Mouse (Mus musculus): Measurements from ENCODE around the gene Usp32.

Gene Usp32

DNA sequence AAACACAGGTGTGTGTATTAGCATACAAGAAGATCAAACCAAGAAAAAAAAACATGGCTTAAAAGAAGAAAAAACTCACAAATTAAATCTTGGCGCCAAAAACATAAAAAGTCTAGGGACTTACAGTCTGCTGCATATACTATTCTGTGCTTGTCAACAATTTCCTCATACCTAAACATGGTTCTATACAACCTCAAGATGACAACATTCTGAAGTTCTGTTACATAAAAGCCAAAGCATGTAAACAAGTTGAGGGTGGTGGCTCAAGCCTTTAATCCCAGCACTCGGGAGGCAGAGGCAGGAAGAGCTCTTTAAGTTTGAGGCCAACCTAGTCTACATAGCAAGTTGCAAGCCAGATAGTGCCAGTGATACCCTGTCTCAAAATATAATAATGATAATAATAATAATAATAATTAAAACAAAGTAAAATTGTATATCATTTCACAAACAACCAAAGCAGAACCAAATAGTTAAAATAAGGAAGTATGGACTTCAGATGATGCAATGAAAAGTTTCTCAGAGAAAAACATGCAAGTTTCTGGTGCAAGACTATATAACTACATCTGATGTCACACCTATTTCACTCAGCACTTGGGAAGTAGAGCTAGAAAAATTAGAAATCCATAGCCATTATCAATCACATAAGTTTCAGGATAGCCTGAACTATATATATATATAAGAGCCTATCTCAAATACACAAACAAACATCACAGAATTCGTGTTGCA lies 16.5 kb downstream of the Usp32 start:
- DNase-seq (ENCODE audit: low spot score): no peak

GRCm38 (mm10) chr11:85122073-85122472 lies 17.9 kb downstream of the Usp32 start:
- DNase-seq (ENCODE audit: low spot score): no peak

DNA sequence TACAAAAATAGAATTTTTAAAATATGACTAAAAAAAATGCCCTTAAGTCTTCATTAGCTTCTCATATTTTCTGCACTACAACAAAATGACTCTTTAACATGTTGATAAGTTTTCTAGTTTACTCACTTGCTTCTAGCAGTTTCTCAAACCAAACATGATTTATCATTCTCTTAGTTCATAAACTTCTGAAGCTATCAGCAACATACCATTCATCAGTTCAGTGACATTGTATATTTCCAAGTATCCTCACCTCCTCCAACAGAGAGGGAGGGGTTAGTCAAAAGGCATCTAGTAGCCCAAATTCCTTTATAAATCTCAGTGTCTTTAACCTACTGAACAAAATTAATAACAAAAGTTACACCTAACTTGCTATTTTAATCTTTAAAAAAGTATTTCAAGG lies 22.8 kb downstream of the Usp32 start:
- DNase-seq (ENCODE audit: low spot score): no peak

GRCm38 (mm10) chr11:85116084-85116844 lies 23.7 kb downstream of the Usp32 start:
- no peak for DNase-seq (ENCODE audit: low spot score)

- DNase-seq (ENCODE audit: low spot score): no peak
Measured at GRCm38 (mm10) chr11:85109957-85110356, 30.0 kb downstream of the Usp32 start.

- DNase-seq (ENCODE audit: low spot score): no peak
Measured at GRCm38 (mm10) chr11:85107217-85107616, 32.7 kb downstream of the Usp32 start.

- DNase-seq (ENCODE audit: low spot score): no peak
Measured at GRCm38 (mm10) chr11:85105836-85106235, 34.1 kb downstream of the Usp32 start.

- no peak for DNase-seq (ENCODE audit: low spot score)
Measured at GRCm38 (mm10) chr11:85103763-85104162, 36.2 kb downstream of the Usp32 start.

DNA sequence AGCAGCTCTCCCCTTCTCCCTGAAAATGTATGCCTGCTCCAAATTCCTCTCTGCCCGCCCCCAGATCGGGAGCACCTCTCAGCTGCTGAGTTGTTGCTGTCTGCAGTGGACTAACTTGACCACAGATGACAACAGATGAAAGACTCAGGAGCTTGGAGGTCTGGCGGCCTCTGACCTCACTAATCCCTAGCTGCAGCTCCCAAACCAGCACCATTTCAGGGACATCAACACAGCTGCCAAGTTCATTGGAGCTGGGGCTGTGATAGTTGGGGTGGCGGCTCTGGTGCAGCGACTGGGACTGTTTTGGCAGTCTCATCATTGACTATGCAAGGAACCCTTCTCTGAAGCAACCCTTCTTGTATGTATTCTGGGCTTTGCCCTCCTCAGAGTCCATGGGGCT lies 44.8 kb downstream of the Usp32 start:
- DNase-seq (ENCODE audit: low spot score): no peak

DNA sequence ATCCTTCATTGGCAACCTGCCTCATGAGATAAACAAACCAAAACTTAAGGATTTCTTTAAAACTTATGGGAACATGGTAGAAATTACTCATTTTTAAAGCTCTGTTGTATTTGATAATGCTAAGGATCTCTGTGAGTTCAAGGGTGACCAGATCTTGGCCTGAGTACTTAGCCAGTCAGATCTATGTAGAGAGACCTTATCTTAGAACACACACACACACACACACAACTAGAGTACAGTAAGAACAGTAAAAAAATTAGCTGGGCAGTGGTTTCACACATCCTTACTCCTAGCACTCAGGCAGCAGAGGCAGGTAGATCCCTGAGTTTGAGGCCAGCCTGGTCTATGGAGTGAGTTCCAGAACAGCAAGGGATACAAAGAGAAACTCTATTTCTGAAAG lies 53.7 kb downstream of the Usp32 start:
- DNase-seq (ENCODE audit: low spot score): no peak

GRCm38 (mm10) chr11:85067871-85068270 lies 72.1 kb downstream of the Usp32 start:
- no peak for DNase-seq (ENCODE audit: low spot score)

DNA sequence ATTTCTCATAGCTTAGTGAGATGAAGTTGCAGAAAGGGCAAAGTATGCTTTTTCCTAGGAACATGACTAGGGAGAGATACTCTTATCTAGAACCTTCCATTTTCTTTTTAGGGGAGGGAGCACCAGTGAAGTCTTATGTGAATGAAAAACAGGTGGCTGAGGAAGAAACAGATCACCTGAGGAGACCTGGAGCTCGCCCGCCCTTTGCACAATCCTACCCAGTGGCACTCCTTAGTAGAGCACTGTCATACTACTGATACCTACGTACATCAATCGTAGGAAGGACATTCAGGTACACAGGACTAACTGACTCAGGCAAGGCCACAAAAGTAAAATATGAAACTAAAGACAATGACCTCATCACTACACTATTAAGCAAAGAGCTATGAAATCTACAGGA lies 81.4 kb downstream of the Usp32 start:
- DNase-seq (ENCODE audit: low spot score): no peak

- DNase-seq (ENCODE audit: low spot score): no peak
Measured at GRCm38 (mm10) chr11:85057544-85057943, 82.4 kb downstream of the Usp32 start.

DNA sequence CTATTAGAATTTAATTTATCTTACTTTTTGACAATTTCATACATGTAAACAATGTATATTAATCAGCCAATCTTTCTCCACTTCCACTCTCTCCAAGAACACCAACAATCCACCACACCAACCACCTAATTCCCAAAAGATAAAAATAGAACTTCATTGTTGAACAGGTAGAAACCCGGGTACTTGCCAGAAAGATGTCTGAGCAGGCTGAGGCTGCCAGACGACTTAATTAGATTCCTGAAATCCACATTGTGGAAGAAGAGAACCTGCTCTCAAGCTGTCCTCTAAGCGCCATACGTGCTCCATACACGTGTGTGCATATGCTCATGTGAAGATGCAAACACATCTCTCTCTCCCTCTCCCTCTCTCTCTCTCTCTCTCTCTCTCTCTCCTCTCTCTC lies 83.1 kb downstream of the Usp32 start:
- no peak for DNase-seq (ENCODE audit: low spot score)

- DNase-seq (ENCODE audit: low spot score): no peak
Measured at GRCm38 (mm10) chr11:85055561-85055960, 84.4 kb downstream of the Usp32 start.

GRCm38 (mm10) chr11:85039256-85039655 lies 100.7 kb downstream of the Usp32 start:
- DNase-seq (ENCODE audit: low spot score): no peak

DNA sequence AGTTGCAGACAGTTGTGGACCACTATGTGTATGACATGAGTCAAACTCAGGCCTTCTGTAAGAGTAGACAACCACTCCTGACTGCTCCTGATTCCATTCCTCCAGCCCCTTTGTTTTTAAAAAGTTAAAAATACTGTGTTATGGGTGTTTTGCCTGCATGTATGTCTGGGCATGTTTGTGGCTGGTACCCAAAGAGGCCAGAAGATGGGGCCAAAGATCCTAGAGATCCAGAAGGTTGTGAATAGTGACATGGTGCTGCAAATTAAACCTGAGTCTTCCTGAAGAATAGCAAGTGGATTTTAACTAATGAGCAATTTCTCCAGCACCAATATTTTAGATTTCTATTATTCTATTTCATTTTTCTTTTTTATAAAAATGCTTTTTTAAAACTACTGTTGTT lies 126.8 kb downstream of the Usp32 start:
- DNase-seq (ENCODE audit: low spot score): no peak

DNA sequence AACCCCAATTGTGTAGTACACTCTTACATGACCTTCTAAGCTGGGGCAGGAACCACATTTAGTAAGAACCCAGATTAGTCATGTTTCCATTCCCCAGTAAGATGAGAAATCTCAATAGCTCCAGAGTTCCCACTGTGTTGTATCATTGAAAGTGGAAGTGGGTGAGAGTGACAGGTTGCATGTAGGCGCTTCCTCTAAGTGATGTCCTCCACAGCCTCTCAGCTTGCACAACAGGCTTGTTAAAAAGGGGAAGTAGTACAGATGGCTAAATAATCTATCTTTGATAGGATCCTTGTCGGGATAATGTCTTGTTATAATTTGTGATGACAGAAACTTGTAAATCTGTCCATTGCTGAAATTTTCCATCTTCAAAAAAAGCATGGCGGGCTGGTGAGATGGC lies 136.4 kb downstream of the Usp32 start:
- no peak for DNase-seq (ENCODE audit: low spot score)

DNA sequence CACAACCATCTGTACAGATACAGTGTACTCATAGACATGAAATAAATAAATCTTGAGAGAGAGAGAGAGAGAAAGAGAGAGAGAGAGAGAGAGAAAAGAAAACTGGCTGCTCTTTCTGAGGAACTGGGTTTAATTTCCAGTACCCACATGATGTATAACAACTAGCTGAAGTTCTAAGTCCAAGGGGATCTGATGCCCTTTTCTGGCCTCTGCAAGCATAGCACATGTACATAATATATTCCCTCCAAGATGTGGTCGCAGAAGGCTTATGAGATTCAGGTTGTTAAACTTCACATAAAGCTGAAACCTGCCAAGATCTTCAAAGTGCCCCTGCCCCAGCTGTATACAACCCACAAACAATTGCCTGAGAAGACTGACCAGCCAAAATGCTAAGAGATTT lies 144.7 kb downstream of the Usp32 start:
- no peak for DNase-seq (ENCODE audit: low spot score)

DNA sequence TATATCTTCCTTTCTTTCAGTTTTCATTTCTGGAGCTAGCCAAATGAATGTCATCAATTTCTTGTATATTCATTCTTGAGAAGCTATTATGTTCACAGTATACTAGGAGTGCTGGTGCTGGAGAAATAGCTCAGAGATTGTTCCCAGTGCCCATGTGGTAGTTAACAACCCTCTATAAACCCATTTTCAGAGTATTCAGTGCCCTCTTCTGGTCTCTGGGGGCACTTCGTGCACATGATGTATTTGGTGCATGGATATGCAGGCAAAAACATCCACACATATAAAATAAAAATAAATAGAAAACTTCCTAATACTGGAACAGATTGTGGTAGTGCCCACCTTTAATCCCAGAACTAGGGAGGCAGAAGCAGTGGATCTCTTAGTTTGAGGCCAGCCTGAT lies 147.0 kb downstream of the Usp32 start:
- no peak for DNase-seq (ENCODE audit: low spot score)

GRCm38 (mm10) chr11:84988341-84988919 lies 151.5 kb downstream of the Usp32 start:
- no peak for DNase-seq (ENCODE audit: low spot score)

DNA sequence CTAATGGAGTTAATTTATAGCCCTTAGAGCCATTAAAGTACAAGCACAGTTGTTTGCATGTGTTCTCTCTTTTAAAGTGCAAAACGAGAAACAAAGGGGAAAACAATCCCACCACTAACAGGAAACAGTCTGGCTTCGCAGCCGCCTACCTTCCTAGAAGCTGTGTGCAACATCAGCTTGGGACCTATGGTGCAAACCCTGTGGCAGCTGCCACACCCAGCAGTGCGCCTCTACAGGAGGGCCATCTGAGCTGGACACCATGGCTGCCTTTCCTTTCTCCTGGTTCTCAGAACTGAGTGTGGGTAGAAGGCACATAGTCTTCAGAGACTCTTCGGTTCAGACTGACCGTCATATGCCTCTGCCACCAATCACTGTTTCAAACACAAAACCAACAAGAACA lies 154.5 kb downstream of the Usp32 start:
- no peak for DNase-seq (ENCODE audit: low spot score)

DNA sequence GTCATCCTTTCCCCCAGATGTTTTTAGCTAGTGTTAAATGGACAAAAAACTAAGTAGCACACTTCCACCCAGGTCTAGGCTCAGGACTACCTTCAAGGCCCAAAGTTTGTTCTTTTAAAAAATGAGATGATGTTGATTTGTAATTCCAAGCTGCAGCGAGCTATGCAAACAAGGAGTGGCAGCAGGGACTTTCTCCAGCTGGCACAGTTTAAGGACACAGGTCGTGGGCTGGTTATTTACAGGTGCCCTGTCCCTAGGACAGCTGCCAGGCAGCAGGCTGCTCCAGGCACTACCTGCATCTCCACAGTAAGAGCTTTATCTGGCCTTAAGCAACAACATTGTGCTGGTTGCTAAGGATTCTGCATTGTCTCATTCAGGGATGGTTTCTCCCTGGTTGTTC lies 159.3 kb downstream of the Usp32 start:
- no peak for DNase-seq (ENCODE audit: low spot score)
